Mouse (Mus musculus) CH12F3 (cell line): ENCODE data around the gene Cyth3.

ENCODE experiments used
- in situ Hi-C: fragments of 300-500 bp; cut with MboI; formaldehyde crosslinking; loops from 2 replicates; pipeline ENCODE4 v1.14.3; 2020; ENCODE audit warnings: low sequenced_read_pairs

Gene Cyth3

GRCm38 (mm10) chr5:143615353-143615752 lies 6.9 kb upstream of the Cyth3 start:
- in situ Hi-C loops: no loop called here

GRCm38 (mm10) chr5:143616116-143616515 lies 6.1 kb upstream of the Cyth3 start:
- in situ Hi-C loops: no loop called here

- in situ Hi-C loops: no loop called here
These were observed 5.5 kb upstream of the Cyth3 start for GRCm38 (mm10) chr5:143616657-143617329.

GRCm38 (mm10) chr5:143617487-143618209 lies 4.6 kb upstream of the Cyth3 start:
- in situ Hi-C loops: no loop called here

GRCm38 (mm10) chr5:143618585-143618984 lies 3.7 kb upstream of the Cyth3 start:
- in situ Hi-C loops: no loop called here

- in situ Hi-C loops: no loop called here
These were observed 2.1 kb upstream of the Cyth3 start for GRCm38 (mm10) chr5:143620196-143620595.

GRCm38 (mm10) chr5:143620941-143621340 lies 1.3 kb upstream of the Cyth3 start:
- in situ Hi-C loops: no loop called here

- in situ Hi-C loops: no loop called here
These were observed 440 bp downstream of the Cyth3 start for GRCm38 (mm10) chr5:143622623-143623150.

- in situ Hi-C loops: no loop called here
These were observed 1.4 kb downstream of the Cyth3 start for GRCm38 (mm10) chr5:143623356-143624295.

GRCm38 (mm10) chr5:143624449-143624848 lies 2.2 kb downstream of the Cyth3 start:
- in situ Hi-C loops: no loop called here

- in situ Hi-C loops: no loop called here
These were observed 3.2 kb downstream of the Cyth3 start for GRCm38 (mm10) chr5:143625497-143625896.

GRCm38 (mm10) chr5:143625940-143626588 lies 3.8 kb downstream of the Cyth3 start:
- in situ Hi-C loops: no loop called here

GRCm38 (mm10) chr5:143627507-143627906 lies 5.3 kb downstream of the Cyth3 start:
- in situ Hi-C loops: no loop called here

GRCm38 (mm10) chr5:143627926-143628325 lies 5.7 kb downstream of the Cyth3 start:
- in situ Hi-C loops: no loop called here

GRCm38 (mm10) chr5:143629686-143630085 lies 7.4 kb downstream of the Cyth3 start:
- in situ Hi-C loops: no loop called here

- in situ Hi-C loops: no loop called here
These were observed 8.0 kb downstream of the Cyth3 start for GRCm38 (mm10) chr5:143630214-143630613.

- in situ Hi-C loops: no loop called here
These were observed 8.5 kb downstream of the Cyth3 start for GRCm38 (mm10) chr5:143630738-143631137.

- in situ Hi-C loops: no loop called here
These were observed 9.3 kb downstream of the Cyth3 start for GRCm38 (mm10) chr5:143631559-143631958.

GRCm38 (mm10) chr5:143632674-143633557 lies 10.7 kb downstream of the Cyth3 start:
- in situ Hi-C loops: no loop called here

- in situ Hi-C loops: no loop called here
These were observed 11.3 kb downstream of the Cyth3 start for GRCm38 (mm10) chr5:143633558-143633871.
